Mouse (Mus musculus): ENCODE measurements at regions not wholly inside any gene's neighbourhood (a gene's known extent, or its start where the extent isn't known, plus 50 kb on each side); places are given as distances from the start of the nearest gene placed in this dataset.

- no peaks in the 10 kb centered on the region for H3K27me3 ChIP-seq
- no peaks in the 10 kb centered on the region for H3K36me3 ChIP-seq (ENCODE audit: poor library complexity, severe bottlenecking)
- H3K4me1 ChIP-seq = no peaks in the 10 kb centered on the region
- H3K9ac ChIP-seq = no peak overlapping the region
- no peak overlapping the region for H3K4me3 ChIP-seq
- H3K4me2 ChIP-seq = no peak overlapping the region
- no peak overlapping the region for H3K27ac ChIP-seq
- 86% methylated on average over 2 of the region's 2 CpGs for WGBS
- H3K9me3 ChIP-seq (replicated peaks) = no peaks in the 10 kb centered on the region
- no peak for ATAC-seq
Measured at GRCm38 (mm10) chr2:117980856-117981255, 130.8 kb upstream of the Thbs1 start.

GRCm38 (mm10) chr2:117984569-117984968 is 127.1 kb upstream of the Thbs1 start:
- Histone ChIP-seq H3K9me3 (replicated peaks) (no peaks in the 10 kb centered on the region), H3K4me1 (no peaks in the 10 kb centered on the region), H3K27ac (no peak overlapping the region), H3K27me3 (no peaks in the 10 kb centered on the region), H3K4me2 (no peak overlapping the region), H3K9ac (no peak overlapping the region), H3K36me3 (ENCODE audit: poor library complexity, severe bottlenecking) (no peaks in the 10 kb centered on the region), H3K4me3 (no peak overlapping the region)
- WGBS = 93% methylated on average over 5 of the region's 5 CpGs
- no peak for ATAC-seq

DNA sequence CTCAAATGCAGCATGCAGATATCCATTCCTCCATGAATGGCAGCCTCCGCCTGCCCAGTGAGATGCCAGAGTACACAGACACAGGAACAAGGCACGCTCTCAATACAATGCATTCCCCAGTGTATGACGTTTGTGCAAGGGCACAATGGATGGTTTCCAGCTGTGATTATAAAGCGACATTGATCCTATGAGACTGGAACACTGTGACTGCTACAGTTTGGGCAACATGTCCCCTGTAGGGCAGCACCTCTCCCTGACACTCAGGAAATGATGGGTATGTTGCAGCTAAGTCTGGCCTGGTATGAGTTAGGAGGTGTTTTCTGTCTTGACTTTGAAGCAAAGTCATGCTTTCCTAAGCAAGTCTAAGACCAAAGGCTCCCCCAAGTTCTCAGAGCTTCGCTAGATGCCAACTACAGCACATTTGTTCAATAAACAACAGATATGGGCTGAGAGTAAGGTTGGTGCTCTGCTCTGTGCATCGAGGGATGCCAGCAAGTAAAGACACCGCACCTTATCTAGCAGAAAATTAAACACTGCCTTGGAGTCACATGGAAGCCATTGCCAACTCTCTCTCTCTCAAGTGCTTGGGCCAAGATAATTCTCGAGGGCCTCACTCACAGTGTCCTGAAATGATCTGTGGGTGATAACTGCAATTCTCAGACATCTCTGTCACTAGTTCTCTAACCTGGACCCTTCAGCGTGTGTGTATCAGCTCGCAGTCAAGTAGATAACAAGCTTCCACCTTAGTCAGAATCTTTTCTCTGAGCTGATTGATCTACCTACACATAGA is 124.1 kb upstream of the Thbs1 start:
- Histone ChIP-seq H3K27me3 (no peaks in the 10 kb centered on the region), H3K9ac (no peak overlapping the region), H3K36me3 (ENCODE audit: poor library complexity, severe bottlenecking) (no peaks in the 10 kb centered on the region), H3K4me1 (no peaks in the 10 kb centered on the region), H3K4me2 (no peak overlapping the region), H3K9me3 (replicated peaks) (no peaks in the 10 kb centered on the region), H3K27ac (no peak overlapping the region), H3K4me3 (no peak overlapping the region)
- WGBS = 72% methylated on average over 10 of the region's 10 CpGs
- no peak for ATAC-seq

GRCm38 (mm10) chr2:117988396-117989173 is 123.1 kb upstream of the Thbs1 start:
- WGBS = 71% methylated on average over 11 of the region's 11 CpGs
- no peak overlapping the region for H3K4me3 ChIP-seq
- H3K4me1 ChIP-seq = no peaks in the 10 kb centered on the region
- H3K27ac ChIP-seq = no peak overlapping the region
- no peak overlapping the region for H3K9ac ChIP-seq
- no peaks in the 10 kb centered on the region for H3K9me3 ChIP-seq (replicated peaks)
- H3K4me2 ChIP-seq = no peak overlapping the region
- no peak for ATAC-seq
- no peaks in the 10 kb centered on the region for H3K36me3 ChIP-seq (ENCODE audit: poor library complexity, severe bottlenecking)
- no peaks in the 10 kb centered on the region for H3K27me3 ChIP-seq

DNA sequence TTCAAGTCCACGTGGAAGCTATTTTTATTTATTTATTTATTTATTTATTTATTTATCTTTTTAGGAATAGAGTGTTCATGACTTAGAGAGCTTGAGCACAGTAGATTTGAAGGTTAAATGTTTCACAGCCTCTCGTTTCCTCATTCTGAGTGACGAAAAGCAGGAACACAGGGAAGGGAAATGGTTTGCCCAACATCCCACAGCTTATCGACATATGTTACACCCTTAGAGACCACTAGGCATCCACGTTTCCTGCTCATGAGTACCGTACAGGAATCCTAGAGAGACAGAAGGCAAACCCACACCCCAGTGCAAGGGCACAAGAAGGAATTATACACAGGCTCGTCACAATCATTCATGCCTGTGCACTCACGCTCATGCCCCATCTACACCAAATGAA is 122.5 kb upstream of the Thbs1 start:
- Histone ChIP-seq H3K4me1 (no peaks in the 10 kb centered on the region), H3K27me3 (no peaks in the 10 kb centered on the region), H3K9ac (no peak overlapping the region), H3K4me3 (no peak overlapping the region), H3K27ac (no peak overlapping the region), H3K4me2 (no peak overlapping the region), H3K9me3 (replicated peaks) (no peaks in the 10 kb centered on the region), H3K36me3 (ENCODE audit: poor library complexity, severe bottlenecking) (no peaks in the 10 kb centered on the region)
- 92% methylated on average over 8 of the region's 8 CpGs for WGBS
- ATAC-seq = no peak

DNA sequence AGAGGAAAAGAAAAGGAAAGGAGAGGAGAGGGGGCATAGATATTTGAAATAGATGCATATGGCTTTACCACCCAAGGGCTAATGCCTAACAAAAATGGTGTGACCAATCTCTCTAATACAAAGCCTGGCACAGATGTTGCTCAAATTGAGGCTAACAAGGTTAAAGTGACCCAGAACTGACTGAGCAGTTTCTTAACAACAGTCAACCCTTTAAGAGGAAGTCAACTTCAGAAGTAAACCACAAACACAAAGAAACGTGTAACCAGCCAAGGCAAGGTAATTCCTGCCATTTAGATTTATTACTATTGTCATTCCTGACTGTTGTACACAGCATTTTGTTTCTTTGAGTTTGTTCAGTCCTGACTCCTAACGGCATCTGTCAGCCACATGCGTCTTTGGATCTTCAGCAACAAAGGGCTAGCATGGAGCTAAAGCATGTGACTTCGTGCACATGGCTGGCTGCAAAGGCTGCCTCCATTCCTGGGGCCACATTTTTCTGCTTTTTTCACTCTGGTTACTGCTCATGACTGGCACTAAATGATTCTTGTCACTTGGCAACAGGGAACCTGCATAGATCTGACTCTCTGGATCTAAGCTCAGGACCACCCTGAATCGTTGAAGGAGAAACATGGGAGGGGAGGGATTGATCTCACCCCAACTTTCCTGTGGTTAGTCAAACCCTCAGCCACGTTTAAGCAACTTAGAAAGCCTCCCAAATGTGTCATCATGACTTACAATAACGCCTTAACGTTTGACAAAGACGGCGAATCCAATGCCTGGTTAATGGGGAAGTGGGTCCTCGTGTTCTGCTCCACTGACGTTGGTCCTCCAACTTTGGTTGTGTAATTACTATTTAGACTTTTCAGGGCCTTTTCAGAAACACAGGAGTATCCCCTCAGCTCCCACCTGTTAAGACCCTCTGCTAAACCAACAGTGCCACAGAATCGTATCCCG is 115.3 kb upstream of the Thbs1 start:
- 83% methylated on average over 14 of the region's 14 CpGs for WGBS

DNA sequence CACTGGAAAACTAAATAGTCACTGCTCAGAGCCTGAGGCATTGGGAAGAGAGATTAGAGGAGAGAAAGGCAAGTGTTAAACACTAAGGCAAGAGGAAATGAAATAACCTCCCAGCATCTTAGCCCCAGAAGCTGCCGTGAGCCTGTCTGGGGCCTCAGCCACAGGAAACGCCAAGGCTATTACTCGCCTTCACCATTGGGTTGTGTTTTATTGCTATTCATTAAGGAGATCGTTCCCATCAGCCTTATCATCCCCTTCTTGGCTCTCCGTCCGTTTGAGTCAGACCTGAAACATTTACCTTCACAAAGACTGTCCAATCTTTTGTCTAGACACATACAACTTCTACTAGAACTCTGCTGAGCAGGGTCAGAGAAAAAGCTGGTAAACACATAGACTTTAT is 112.0 kb upstream of the Thbs1 start:
- H3K4me1 ChIP-seq = no peaks in the 10 kb centered on the region

More for the DNA sequence above, 115.3 kb upstream of the Thbs1 start:
- Histone ChIP-seq H3K9me3 (replicated peaks) (no peaks in the 10 kb centered on the region), H3K4me2 (no peak overlapping the region), H3K9ac (no peak overlapping the region), H3K27me3 (no peaks in the 10 kb centered on the region), H3K36me3 (ENCODE audit: poor library complexity, severe bottlenecking) (no peaks in the 10 kb centered on the region), H3K4me3 (no peak overlapping the region), H3K4me1 (no peaks in the 10 kb centered on the region), H3K27ac (no peak overlapping the region)
- no peak for ATAC-seq

GRCm38 (mm10) chr2:118004191-118004590 is 107.5 kb upstream of the Thbs1 start:
- no peak for ATAC-seq

More for the DNA sequence above, 112.0 kb upstream of the Thbs1 start:
- no peak overlapping the region for H3K4me3 ChIP-seq
- H3K9me3 ChIP-seq (replicated peaks) = no peaks in the 10 kb centered on the region
- H3K4me2 ChIP-seq = no peak overlapping the region
- H3K27me3 ChIP-seq = no peaks in the 10 kb centered on the region
- 72% methylated on average over 6 of the region's 6 CpGs for WGBS
- ATAC-seq = no peak
- no peaks in the 10 kb centered on the region for H3K36me3 ChIP-seq (ENCODE audit: poor library complexity, severe bottlenecking)
- no peak overlapping the region for H3K9ac ChIP-seq
- H3K27ac ChIP-seq = no peak overlapping the region

GRCm38 (mm10) chr2:118007539-118008427 is 103.9 kb upstream of the Thbs1 start:
- WGBS = 73% methylated on average over 10 of the region's 10 CpGs

More at GRCm38 (mm10) chr2:118004191-118004590, 107.5 kb upstream of the Thbs1 start:
- no peak overlapping the region for H3K9ac ChIP-seq
- 90% methylated on average over 5 of the region's 5 CpGs for WGBS
- H3K9me3 ChIP-seq (replicated peaks) = no peaks in the 10 kb centered on the region
- no peaks in the 10 kb centered on the region for H3K27me3 ChIP-seq
- no peak overlapping the region for H3K4me2 ChIP-seq
- H3K4me1 ChIP-seq = no peaks in the 10 kb centered on the region
- no peak overlapping the region for H3K4me3 ChIP-seq
- no peaks in the 10 kb centered on the region for H3K36me3 ChIP-seq (ENCODE audit: poor library complexity, severe bottlenecking)
- H3K27ac ChIP-seq = no peak overlapping the region

GRCm38 (mm10) chr2:118011679-118012078 is 100.0 kb upstream of the Thbs1 start:
- no peaks in the 10 kb centered on the region for H3K27me3 ChIP-seq
- 88% methylated on average over 7 of the region's 7 CpGs for WGBS
- H3K4me3 ChIP-seq = no peak overlapping the region

More at GRCm38 (mm10) chr2:118007539-118008427, 103.9 kb upstream of the Thbs1 start:
- H3K4me3 ChIP-seq = no peak overlapping the region
- no peak overlapping the region for H3K9ac ChIP-seq
- H3K27me3 ChIP-seq = no peaks in the 10 kb centered on the region
- no peak for ATAC-seq
- no peaks in the 10 kb centered on the region for H3K4me1 ChIP-seq
- no peak overlapping the region for H3K4me2 ChIP-seq
- no peak overlapping the region for H3K27ac ChIP-seq
- H3K36me3 ChIP-seq (ENCODE audit: poor library complexity, severe bottlenecking) = no peaks in the 10 kb centered on the region
- H3K9me3 ChIP-seq (replicated peaks) = no peaks in the 10 kb centered on the region

GRCm38 (mm10) chr2:118012211-118012610 is 99.5 kb upstream of the Thbs1 start:
- Histone ChIP-seq H3K9ac (no peak overlapping the region), H3K4me2 (no peak overlapping the region), H3K27me3 (no peaks in the 10 kb centered on the region), H3K27ac (no peak overlapping the region), H3K4me3 (no peak overlapping the region), H3K9me3 (replicated peaks) (no peaks in the 10 kb centered on the region), H3K36me3 (ENCODE audit: poor library complexity, severe bottlenecking) (no peaks in the 10 kb centered on the region), H3K4me1 (no peaks in the 10 kb centered on the region)
- no peak for ATAC-seq
- WGBS = 79% methylated on average over 3 of the region's 3 CpGs

More at GRCm38 (mm10) chr2:118011679-118012078, 100.0 kb upstream of the Thbs1 start:
- Histone ChIP-seq H3K9ac (no peak overlapping the region), H3K9me3 (replicated peaks) (no peaks in the 10 kb centered on the region), H3K27ac (no peak overlapping the region), H3K4me2 (no peak overlapping the region), H3K4me1 (no peaks in the 10 kb centered on the region), H3K36me3 (ENCODE audit: poor library complexity, severe bottlenecking) (no peaks in the 10 kb centered on the region)
- no peak for ATAC-seq
